Mouse (Mus musculus) CD4-positive naive resting alpha-beta T cell, adult 57 days (primary cell): ENCODE data around the gene Tox4. TPM values are rescaled to one million over a fixed set of nuclear protein-coding genes. Genes with fewer than 3 reads are reported as not detected.

Experiments used
- total RNA-seq: library from RNA; stranded (reverse); gene quantifications from one replicate; pipeline ENCODE4 v1.2.4, GENCODE M21; 2023

Gene Tox4
- 103 TPM for total RNA-seq

GRCm38 (mm10) chr14:52278932-52279746 is at the start of gene Tox4, which contains the start of gene Rab2b:
Tox4 (plus strand) TSS chr14:52279146.
Rab2b (minus strand) TSS chr14:52279545.

GRCm38 (mm10) chr14:52257484-52258213 is 21.3 kb upstream of the Tox4 start, which contains the start of gene Chd8:
Chd8 (minus strand) TSS chr14:52257780.

DNA sequence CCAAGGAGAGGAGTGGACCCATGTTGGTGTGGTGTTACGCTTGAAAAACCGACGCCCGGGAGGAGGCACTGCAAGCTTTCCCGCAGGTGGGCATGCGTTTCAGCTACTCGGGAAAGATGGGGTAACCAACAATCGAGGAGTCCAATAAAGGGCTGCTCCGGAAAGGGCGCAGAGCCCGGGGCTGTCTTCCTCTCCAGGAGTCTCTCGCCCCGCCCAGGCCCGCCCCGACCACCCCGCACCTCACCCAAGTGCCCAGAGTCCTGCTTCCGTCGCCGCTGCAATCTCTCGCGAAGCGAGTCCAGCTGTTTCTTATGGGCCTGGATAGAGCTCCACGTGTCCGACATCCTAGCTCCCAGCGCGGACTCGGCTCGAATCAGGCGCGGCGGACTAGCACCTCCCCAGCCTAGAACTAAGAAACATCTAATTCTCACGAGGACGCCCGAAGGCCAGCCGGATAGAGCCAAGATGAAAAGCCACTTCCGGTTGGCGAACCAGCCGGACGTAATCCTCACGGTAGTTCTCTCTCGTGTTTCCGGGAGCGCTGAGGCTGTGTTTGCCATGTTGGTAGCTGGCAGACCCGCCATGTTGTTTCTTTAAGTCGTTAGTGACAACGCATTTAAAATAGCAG is 25.8 kb downstream of the Tox4 start, which contains the start of gene Mettl3:
TSS of gene Mettl3 (minus strand) at position 485 of the 628 bp plus-strand sequence.

DNA sequence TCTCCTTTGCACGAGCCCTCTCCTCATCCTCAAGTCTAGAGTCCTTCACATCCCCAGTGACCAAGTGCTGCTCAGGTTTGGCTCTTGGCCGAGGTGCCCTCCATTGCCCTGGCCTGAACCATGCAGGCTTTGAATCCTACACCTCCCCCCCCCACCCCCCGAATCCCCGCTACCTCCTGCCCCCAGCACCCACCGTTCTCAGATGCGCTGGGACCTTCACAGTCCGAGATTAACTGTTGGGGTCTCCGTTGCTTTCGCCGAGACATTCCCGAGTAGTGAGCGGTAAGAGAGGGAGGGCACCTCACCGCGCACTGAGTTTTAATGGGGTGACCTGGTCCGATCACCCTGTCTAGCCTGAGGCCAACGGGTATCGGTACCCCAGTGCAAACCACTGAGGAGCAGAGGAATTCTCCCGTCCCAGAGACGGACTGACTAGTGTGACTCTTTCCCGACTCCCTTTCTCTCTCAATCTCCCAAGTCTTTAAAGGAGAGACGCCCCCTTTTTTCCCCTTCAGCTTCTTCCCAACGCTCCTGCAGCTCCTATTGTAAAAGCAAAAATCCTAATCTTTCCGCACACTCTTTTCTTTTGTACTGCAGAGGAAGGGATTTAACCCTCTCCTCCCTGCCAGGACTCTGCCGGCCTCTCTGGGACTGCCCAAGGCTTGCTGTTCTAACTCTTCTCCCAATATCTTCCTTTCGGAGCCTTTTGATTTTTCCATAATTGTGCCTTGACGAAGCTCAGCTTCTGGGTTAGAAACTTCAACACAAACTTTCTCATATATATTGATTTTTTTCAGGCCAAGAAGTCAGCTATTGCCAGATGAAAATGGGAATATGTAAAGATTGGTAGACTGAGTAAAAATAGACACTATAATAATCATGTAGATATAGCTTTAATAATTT is 49.2 kb downstream of the Tox4 start, which contains the start of gene Sall2:
TSS of gene Sall2 (minus strand) at position 853 of the 903 bp plus-strand sequence.

Other genes starting within 250 kb of the Tox4 start
- gene Olfr221, start 236.7 kb upstream of the Tox4 start, total RNA-seq, result not detected
- 464 TPM for gene Hnrnpc, start 175.1 kb upstream of the Tox4 start, total RNA-seq
- 7.1 TPM for gene Rpgrip1, start 168.4 kb upstream of the Tox4 start, total RNA-seq
- gene Supt16, start 81.7 kb upstream of the Tox4 start, total RNA-seq, result 57.6 TPM
- gene Chd8, start 21.4 kb upstream of the Tox4 start, total RNA-seq, result 228 TPM
- gene Rab2b, start 399 bp downstream of the Tox4 start, total RNA-seq, result 14.2 TPM
- gene Mettl3, start 26.0 kb downstream of the Tox4 start, total RNA-seq, result 66.6 TPM
- gene Sall2, start 49.6 kb downstream of the Tox4 start, total RNA-seq, result 4.7 TPM
- gene Olfr1513, start 77.3 kb downstream of the Tox4 start, total RNA-seq, result not detected
- gene Olfr1512, start 100.0 kb downstream of the Tox4 start, total RNA-seq, result not detected
- gene Olfr1511, start 118.2 kb downstream of the Tox4 start, total RNA-seq, result not detected
- gene Olfr1510, start 135.2 kb downstream of the Tox4 start, total RNA-seq, result not detected
- gene Olfr1509, start 163.8 kb downstream of the Tox4 start, total RNA-seq, result not detected
- not detected for gene Olfr1508, start 188.3 kb downstream of the Tox4 start, total RNA-seq
- gene Olfr1507, start 216.6 kb downstream of the Tox4 start, total RNA-seq, result not detected